7 mouse cellular contexts compared by ENCODE assay signal in genomic region chr1:18057003-18057402, GRCm38 (mm10).
A peak's percentile ranks its signal among the peaks of the same experiment; 100 is the strongest.
DNase-seq lines count a peak whose midpoint lies in the region; ATAC-seq and TF ChIP-seq lines count a peak whose summit lies in the region.
"Not testable (repeated sequence)": the region's sequence is repeated elsewhere in the genome, so short reads cannot be mapped to it uniquely, and the experiment has no call there.

No protein-coding gene starts in this region.

- H3K27me3 ChIP-seq in forebrain, embryonic 14.5 days (replicated peaks; ENCODE audit: control insufficient read depth, insufficient read depth, low read length) = peaks cover 26% of the 10 kb centered on the region
- peaks cover 39% of the 10 kb centered on the region for H3K27me3 ChIP-seq in heart, postnatal 0 days (ENCODE audit: control insufficient read depth, insufficient read depth, low read length)
- peaks cover 23% of the 10 kb centered on the region for H3K27me3 ChIP-seq in intestine, embryonic 16.5 days (replicated peaks; ENCODE audit: control insufficient read depth, insufficient read depth, low read length)
- H3K27me3 ChIP-seq in limb, embryonic 13.5 days = peaks cover 48% of the 10 kb centered on the region
- H3K27me3 ChIP-seq in midbrain, embryonic 14.5 days (ENCODE audit: control insufficient read depth, insufficient read depth, low read length) = peaks cover 34% of the 10 kb centered on the region; the same call in 1 of the 2 replicates

- not testable (repeated sequence) for H3K36me3 ChIP-seq in forebrain, embryonic 14.5 days (ENCODE audit: control insufficient read depth, insufficient read depth, low read length); heart, postnatal 0 days (replicated peaks; ENCODE audit: control insufficient read depth, insufficient read depth, low read length); intestine, embryonic 16.5 days (ENCODE audit: control insufficient read depth, insufficient read depth, low read length); limb, embryonic 13.5 days; midbrain, embryonic 14.5 days (ENCODE audit: control insufficient read depth, insufficient read depth, low read length)

- peak overlapping the region; percentile 95 for H3K4me2 ChIP-seq in forebrain, embryonic 14.5 days (ENCODE audit: low read length)
- peak overlapping the region; percentile 69 for H3K4me2 ChIP-seq in heart, postnatal 0 days (ENCODE audit: low read depth, low read length)
- peak overlapping the region; percentile 30; the same call in 1 of the 2 replicates for H3K4me2 ChIP-seq in intestine, embryonic 16.5 days (ENCODE audit: low read depth, low read length)
- H3K4me2 ChIP-seq in limb, embryonic 13.5 days (replicated peaks) = peak overlapping the region; percentile 98
- peak overlapping the region; percentile 96 for H3K4me2 ChIP-seq in midbrain, embryonic 14.5 days (ENCODE audit: low read length)

- WGBS in forebrain, embryonic 14.5 days = 5% methylated on average over 11 of the region's 11 CpGs
- WGBS in heart, postnatal 0 days = 12% methylated on average over 11 of the region's 11 CpGs
- 7% methylated on average over 11 of the region's 11 CpGs for WGBS in intestine, embryonic 16.5 days
- WGBS in limb, embryonic 13.5 days = 6% methylated on average over 11 of the region's 11 CpGs
- WGBS in midbrain, embryonic 14.5 days = 9% methylated on average over 11 of the region's 11 CpGs

- TF ChIP-seq EP300 in heart, postnatal 0 days (IDR thresholded peaks at IDR 0.05; ENCODE audit: low read depth) = not testable (repeated sequence)

- not testable (repeated sequence) for H3K9me3 ChIP-seq in forebrain, embryonic 14.5 days (replicated peaks; ENCODE audit: control insufficient read depth, low read length); heart, postnatal 0 days (replicated peaks; ENCODE audit: control insufficient read depth, low read length); intestine, embryonic 16.5 days (ENCODE audit: control insufficient read depth, low read length); limb, embryonic 13.5 days; midbrain, embryonic 14.5 days (ENCODE audit: control insufficient read depth, low read length)

- DNase-seq in embryo, embryonic 9.5 days (ENCODE audit: extremely low spot score) = peak; percentile 32
- peak; percentile 17 for DNase-seq in forebrain, embryonic 14.5 days (ENCODE audit: low spot score)
- DNase-seq in heart, postnatal 0 days (ENCODE audit: low spot score) = not testable (repeated sequence)
- DNase-seq in midbrain, embryonic 14.5 days = peak; percentile 8
- DNase-seq in retina, embryonic 14.5 days (ENCODE audit: low spot score) = peak; percentile 25

- TF ChIP-seq CTCF in heart, postnatal 0 days (IDR thresholded peaks at IDR 0.05; ENCODE audit: low read depth) = not testable (repeated sequence)

- not testable (repeated sequence) for ATAC-seq in forebrain, embryonic 14.5 days; heart, postnatal 0 days (ENCODE audit: insufficient read depth, low read depth); intestine, embryonic 16.5 days; limb, embryonic 13.5 days (ENCODE audit: low FRiP score, low read depth); midbrain, embryonic 14.5 days (ENCODE audit: low FRiP score, low TSS enrichment)

- H3K4me3 ChIP-seq in forebrain, embryonic 14.5 days (ENCODE audit: low read depth, low read length) = peak overlapping the region; percentile 61
- H3K4me3 ChIP-seq in heart, postnatal 0 days (ENCODE audit: low read depth, low read length); intestine, embryonic 16.5 days (ENCODE audit: low read length): not testable (repeated sequence)
- H3K4me3 ChIP-seq in limb, embryonic 13.5 days = peak overlapping the region; percentile 63
- H3K4me3 ChIP-seq in midbrain, embryonic 14.5 days (replicated peaks; ENCODE audit: low read depth, low read length) = peak overlapping the region; percentile 74

- H3K9ac ChIP-seq in forebrain, embryonic 14.5 days (ENCODE audit: low read length); heart, postnatal 0 days (replicated peaks; ENCODE audit: low read depth, low read length); intestine, embryonic 16.5 days (ENCODE audit: low read depth, low read length); limb, embryonic 13.5 days; midbrain, embryonic 14.5 days (replicated peaks; ENCODE audit: low read length): not testable (repeated sequence)

- H3K27ac ChIP-seq in forebrain, embryonic 14.5 days (ENCODE audit: low read depth, low read length); heart, postnatal 0 days (ENCODE audit: low read depth); intestine, embryonic 16.5 days (ENCODE audit: low read length); limb, embryonic 13.5 days; midbrain, embryonic 14.5 days (replicated peaks; ENCODE audit: low read depth, low read length): not testable (repeated sequence)

- H3K4me1 ChIP-seq in forebrain, embryonic 14.5 days (ENCODE audit: control insufficient read depth, insufficient read depth, low read length); heart, postnatal 0 days (ENCODE audit: control insufficient read depth, insufficient read depth); intestine, embryonic 16.5 days (ENCODE audit: control insufficient read depth, insufficient read depth, low read length); midbrain, embryonic 14.5 days (ENCODE audit: control insufficient read depth, insufficient read depth, low read length): not testable (repeated sequence)
- peaks cover 13% of the 10 kb centered on the region for H3K4me1 ChIP-seq in limb, embryonic 13.5 days

Comparison
In these comparisons a context has a peak if more than half of its experiments do, and no peak if none do; other contexts are left out.
1. H3K4me2 ChIP-seq: peak in every context shown above with its lines; median percentile 98 in limb, embryonic 13.5 days; 96 in midbrain, embryonic 14.5 days; 95 in forebrain, embryonic 14.5 days; 69 in heart, postnatal 0 days; 30 in intestine, embryonic 16.5 days.